Mouse (Mus musculus) liver, embryonic 16.5 days (tissue): Measurements from ENCODE around the gene Ccdc141. TPM values are rescaled to one million over a fixed set of nuclear protein-coding genes. Genes with fewer than 3 reads are reported as not detected.

Experiments
- ATAC-seq: fragments of 200-750 bp; cut with Nextera tagmentation; 2 replicates; pipeline ENCODE4 v1.8.0; 2017; ENCODE audit warnings: low read depth, mild to moderate bottlenecking, moderate number of reproducible peaks, moderate library complexity
- H3K27ac ChIP-seq: fragments of 300-500 bp; sonication (generic); 2 replicates; pipeline ENCODE4 v1.5.1; 2014; ENCODE audit warnings: mild to moderate bottlenecking, low read length
- H3K27me3 ChIP-seq: fragments of 300-500 bp; sonication (generic); 2 replicates; pipeline ENCODE4 v1.6.1; 2014; ENCODE audit warnings: low read depth, low read length, mixed read lengths; ENCODE audit not compliant: control insufficient read depth, insufficient read depth
- H3K36me3 ChIP-seq: fragments of 300-500 bp; sonication (generic); 2 replicates; pipeline ENCODE4 v1.6.1; 2014; ENCODE audit warnings: mild to moderate bottlenecking; ENCODE audit not compliant: control insufficient read depth, insufficient read depth
- H3K4me1 ChIP-seq: fragments of 300-500 bp; sonication (generic); 2 replicates; pipeline ENCODE4 v1.6.1; 2014; ENCODE audit warnings: low read depth, low read length, mixed read lengths; ENCODE audit not compliant: control insufficient read depth
- H3K4me2 ChIP-seq: fragments of 300-500 bp; sonication (generic); 2 replicates; pipeline ENCODE4 v1.6.1; 2014; ENCODE audit warnings: low read depth, low read length, mixed read lengths
- H3K4me3 ChIP-seq: fragments of 300-500 bp; sonication (generic); 2 replicates; pipeline ENCODE4 v1.5.1; 2014; ENCODE audit warnings: low read depth, mild to moderate bottlenecking, low read length
- H3K9ac ChIP-seq: fragments of 300-500 bp; sonication (generic); 2 replicates; pipeline ENCODE4 v1.6.1; 2014; ENCODE audit warnings: low read depth, low read length
- H3K9me3 ChIP-seq: fragments of 300-500 bp; sonication (generic); replicated peaks from 2 replicates; pipeline ENCODE4 v1.6.1; 2016; ENCODE audit warnings: low read length; ENCODE audit not compliant: control insufficient read depth
- WGBS: fragments of 180-500 bp; shearing (Covaris S2); extraction: QIAGEN DNeasy Blood & Tissue Kit; methylation state at CpG from one replicate; pipeline ENCODE4 v1.1.7; 2014; ENCODE audit not compliant: insufficient replicate concordance; 5-methylcytosine and 5-hydroxymethylcytosine counted together
- polyA plus RNA-seq: library from polyadenylated mRNA; unstranded; fragments of >200 nt; fragmentation: Nextera tagmentation; extraction: Ambion mirVana; gene quantifications from 2 replicates; pipeline ENCODE4 v1.2.1, GENCODE M21; 2015

The Ccdc141 gene
- polyA plus RNA-seq, 1 experiment from 2014 or later: 1.9 TPM

DNA sequence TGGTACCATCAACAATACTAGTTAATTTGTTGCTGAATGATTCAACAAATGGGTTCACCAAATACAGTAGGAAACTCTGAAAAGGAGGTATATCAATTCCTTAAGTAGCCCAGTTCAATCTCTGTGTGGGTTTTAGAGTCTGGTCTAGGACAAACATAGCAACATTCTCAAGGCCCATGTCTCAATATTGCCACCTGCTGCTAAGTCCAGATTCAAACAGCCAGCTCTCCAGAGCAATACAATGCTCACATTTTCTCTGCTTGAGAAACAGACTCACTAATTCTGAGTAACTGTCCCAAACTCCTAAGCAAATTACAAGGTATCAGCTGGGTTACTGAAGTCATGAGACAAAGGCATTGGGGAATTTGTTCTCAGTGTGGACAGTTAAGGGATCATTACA, 85.8 kb downstream of the Ccdc141 start:
- Histone ChIP-seq H3K9me3 (no peaks in the 10 kb centered on the region), H3K36me3 (no peaks in the 10 kb centered on the region), H3K27ac (no peak overlapping the region), H3K9ac (no peak overlapping the region), H3K4me1 (no peaks in the 10 kb centered on the region), H3K4me3 (no peak overlapping the region), H3K4me2 (no peak overlapping the region), H3K27me3 (no peaks in the 10 kb centered on the region)
- ATAC-seq: no peak

DNA sequence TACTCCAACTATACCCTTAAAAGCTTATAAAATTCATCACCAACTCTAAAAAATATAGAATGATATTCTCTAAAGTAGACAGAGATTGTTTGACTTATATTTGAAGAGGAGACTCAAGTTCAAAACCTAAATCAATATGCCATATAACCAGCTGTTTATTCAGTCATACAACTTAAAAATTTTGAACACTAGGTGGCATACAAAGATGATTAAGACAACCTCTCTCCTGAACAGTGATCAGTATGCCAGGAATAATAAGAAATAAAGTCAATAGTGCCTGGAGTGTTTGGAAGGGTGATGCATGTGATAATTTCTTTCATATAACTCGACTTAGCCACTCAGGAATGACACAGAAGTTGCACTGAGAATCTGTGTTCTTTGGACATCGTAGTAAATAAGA, 89.3 kb downstream of the Ccdc141 start:
- H3K4me1 ChIP-seq: no peaks in the 10 kb centered on the region
- H3K4me2 ChIP-seq: no peak overlapping the region
- 48% methylated on average over 2 of the region's 2 CpGs for WGBS
- H3K27ac ChIP-seq: no peak overlapping the region
- H3K9ac ChIP-seq: no peak overlapping the region
- H3K27me3 ChIP-seq: no peaks in the 10 kb centered on the region
- H3K9me3 ChIP-seq: no peaks in the 10 kb centered on the region
- ATAC-seq: no peak
- H3K4me3 ChIP-seq: no peak overlapping the region
- H3K36me3 ChIP-seq: no peaks in the 10 kb centered on the region

DNA sequence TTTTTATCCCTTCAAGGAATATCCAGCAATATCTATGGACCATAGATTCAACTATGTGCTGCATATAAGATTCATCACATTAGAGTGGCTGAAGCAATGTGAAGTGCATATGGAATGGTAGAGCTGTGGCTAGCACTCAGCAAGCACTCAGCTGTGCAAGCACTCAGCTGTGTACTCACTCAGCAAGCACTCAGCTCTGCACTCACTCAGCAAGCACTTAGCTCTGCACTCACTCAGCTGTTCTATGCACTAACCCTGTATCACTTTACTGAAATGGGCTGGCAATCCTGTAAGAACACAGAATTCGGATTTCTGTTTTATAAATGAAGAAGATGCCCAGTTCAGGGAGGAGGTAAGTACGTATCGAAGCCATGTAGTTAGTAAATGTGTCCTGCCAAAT, 89.8 kb downstream of the Ccdc141 start:
- ATAC-seq: no peak
- no peaks in the 10 kb centered on the region for H3K9me3 ChIP-seq
- H3K27me3 ChIP-seq: no peaks in the 10 kb centered on the region
- no peak overlapping the region for H3K4me2 ChIP-seq
- H3K27ac ChIP-seq: no peak overlapping the region
- 75% methylated on average over 3 of the region's 3 CpGs for WGBS
- no peaks in the 10 kb centered on the region for H3K4me1 ChIP-seq
- H3K4me3 ChIP-seq: no peak overlapping the region
- no peaks in the 10 kb centered on the region for H3K36me3 ChIP-seq
- H3K9ac ChIP-seq: no peak overlapping the region

DNA sequence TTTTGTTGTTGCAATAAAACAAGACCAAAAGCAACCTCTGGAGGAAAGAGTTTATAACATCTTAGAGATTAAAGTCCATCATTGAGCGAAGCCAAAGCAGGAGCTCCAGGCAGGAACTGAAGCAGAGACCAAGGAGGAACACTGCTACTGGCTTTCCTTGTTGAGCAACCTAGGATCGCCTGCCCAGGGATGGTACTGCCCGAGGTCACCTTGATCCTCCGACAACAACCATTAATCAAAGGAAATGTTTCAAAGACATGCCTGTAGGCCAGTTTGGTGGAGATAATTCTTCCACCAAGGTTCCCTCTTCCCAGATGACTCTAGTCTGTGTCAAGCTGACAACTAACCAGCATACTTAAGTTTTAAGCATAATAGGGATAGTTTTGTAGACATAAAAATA, 91.7 kb downstream of the Ccdc141 start:
- Histone ChIP-seq H3K9me3 (no peaks in the 10 kb centered on the region), H3K27me3 (no peaks in the 10 kb centered on the region), H3K36me3 (no peaks in the 10 kb centered on the region), H3K27ac (no peak overlapping the region), H3K4me2 (no peak overlapping the region), H3K9ac (no peak overlapping the region), H3K4me3 (no peak overlapping the region), H3K4me1 (no peaks in the 10 kb centered on the region)
- 59% methylated on average over 4 of the region's 4 CpGs for WGBS
- ATAC-seq: no peak

DNA sequence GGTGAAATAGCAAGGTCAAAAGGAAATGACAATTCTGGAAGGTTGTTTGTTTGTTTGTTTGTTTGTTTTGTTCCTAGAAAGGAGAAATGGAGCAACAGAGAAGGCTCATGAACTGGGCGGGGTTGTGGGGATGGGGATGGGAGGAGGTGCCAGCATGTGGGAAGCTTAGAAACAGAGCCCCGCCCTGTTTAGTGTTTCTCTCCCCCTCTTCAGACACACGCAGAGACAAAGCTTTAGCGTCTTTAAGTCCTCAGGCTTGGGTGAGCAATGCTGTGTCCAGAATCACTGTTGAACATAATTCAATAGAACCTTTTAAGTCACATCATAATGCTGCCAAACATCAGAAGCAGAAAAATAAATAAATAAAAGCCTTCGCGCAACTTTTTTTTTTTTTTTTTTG, 96.1 kb downstream of the Ccdc141 start:
- H3K9me3 ChIP-seq: no peaks in the 10 kb centered on the region
- no peak for ATAC-seq
- WGBS: 53% methylated on average over 6 of the region's 6 CpGs
- H3K4me3 ChIP-seq: no peak overlapping the region
- no peaks in the 10 kb centered on the region for H3K4me1 ChIP-seq
- H3K9ac ChIP-seq: no peak overlapping the region
- H3K36me3 ChIP-seq: no peaks in the 10 kb centered on the region
- H3K27me3 ChIP-seq: no peaks in the 10 kb centered on the region
- H3K27ac ChIP-seq: no peak overlapping the region
- no peak overlapping the region for H3K4me2 ChIP-seq

DNA sequence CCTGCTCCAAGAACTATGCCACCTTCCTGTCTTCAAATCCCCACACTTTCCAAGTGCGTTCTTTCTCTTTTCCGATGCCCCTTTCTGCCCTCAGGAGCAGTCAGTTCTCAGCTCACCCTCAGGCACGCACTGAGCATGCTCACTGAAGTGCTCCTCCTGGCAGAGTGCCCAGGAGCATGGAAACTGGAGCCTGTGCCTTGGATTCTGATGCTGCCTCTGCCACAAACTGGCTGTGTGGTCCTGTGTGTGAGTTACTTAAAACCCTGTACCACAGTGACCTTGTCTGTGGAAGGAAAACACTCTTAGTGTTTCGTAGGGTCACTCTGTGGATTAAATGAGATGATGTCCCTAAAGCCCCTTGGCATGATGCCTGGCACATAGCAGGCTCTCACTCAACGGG, 96.5 kb downstream of the Ccdc141 start:
- H3K4me1 ChIP-seq: no peaks in the 10 kb centered on the region
- H3K27me3 ChIP-seq: no peaks in the 10 kb centered on the region
- H3K27ac ChIP-seq: no peak overlapping the region
- H3K9ac ChIP-seq: no peak overlapping the region
- no peak overlapping the region for H3K4me2 ChIP-seq
- no peaks in the 10 kb centered on the region for H3K36me3 ChIP-seq
- H3K9me3 ChIP-seq: no peaks in the 10 kb centered on the region
- ATAC-seq: no peak
- H3K4me3 ChIP-seq: no peak overlapping the region
- 48% methylated on average over 5 of the region's 5 CpGs for WGBS

DNA sequence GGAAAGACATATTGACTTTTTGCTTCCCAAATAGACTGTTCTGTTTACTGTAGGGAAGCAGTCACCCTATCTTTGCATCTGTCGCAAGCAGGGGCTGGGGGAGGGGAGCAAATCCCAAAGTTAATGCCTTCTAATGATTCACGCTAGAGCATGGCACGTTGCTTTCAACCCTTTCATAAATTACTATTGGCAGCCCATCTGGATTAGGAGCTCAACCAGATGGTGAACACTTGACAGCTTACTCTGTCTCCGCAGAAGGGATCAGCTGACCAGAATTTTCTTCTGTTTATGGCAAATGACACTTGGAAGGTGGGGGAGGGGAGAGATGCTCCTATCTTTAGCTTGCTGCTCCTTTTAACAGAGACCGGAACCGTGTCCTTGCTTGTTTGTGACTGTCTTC, 105.1 kb downstream of the Ccdc141 start:
- ATAC-seq: no peak

DNA sequence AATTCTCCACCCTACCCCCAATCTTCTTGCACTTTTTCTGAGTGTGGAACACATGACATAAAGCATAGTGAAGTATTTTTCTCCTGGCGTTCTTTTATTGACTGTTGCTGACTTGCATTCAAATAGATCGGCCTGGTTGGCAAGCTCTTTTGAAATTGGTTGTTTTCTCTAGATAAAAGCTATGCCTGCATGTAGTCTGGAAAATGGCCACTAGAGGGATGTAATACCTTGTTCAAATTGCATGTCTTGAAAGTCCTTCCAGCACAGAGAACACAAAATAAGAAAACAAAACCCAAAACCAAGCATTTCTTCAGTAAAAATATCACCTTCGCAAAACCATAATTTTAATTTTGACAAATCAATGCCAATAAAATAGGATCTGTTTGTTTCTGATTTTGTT, 108.6 kb downstream of the Ccdc141 start:
- no peak for ATAC-seq
- Histone ChIP-seq H3K4me1 (no peaks in the 10 kb centered on the region), H3K4me3 (no peak overlapping the region), H3K9ac (no peak overlapping the region), H3K4me2 (no peak overlapping the region), H3K27ac (no peak overlapping the region), H3K27me3 (no peaks in the 10 kb centered on the region), H3K9me3 (no peaks in the 10 kb centered on the region), H3K36me3 (no peaks in the 10 kb centered on the region)
- WGBS: 41% methylated on average over 3 of the region's 3 CpGs

More for the DNA sequence above, 105.1 kb downstream of the Ccdc141 start:
- Histone ChIP-seq H3K27me3 (no peaks in the 10 kb centered on the region), H3K4me2 (no peak overlapping the region), H3K4me3 (no peak overlapping the region), H3K9me3 (no peaks in the 10 kb centered on the region), H3K9ac (no peak overlapping the region), H3K27ac (no peak overlapping the region), H3K4me1 (no peaks in the 10 kb centered on the region), H3K36me3 (no peaks in the 10 kb centered on the region)
- WGBS: 52% methylated on average over 6 of the region's 6 CpGs

DNA sequence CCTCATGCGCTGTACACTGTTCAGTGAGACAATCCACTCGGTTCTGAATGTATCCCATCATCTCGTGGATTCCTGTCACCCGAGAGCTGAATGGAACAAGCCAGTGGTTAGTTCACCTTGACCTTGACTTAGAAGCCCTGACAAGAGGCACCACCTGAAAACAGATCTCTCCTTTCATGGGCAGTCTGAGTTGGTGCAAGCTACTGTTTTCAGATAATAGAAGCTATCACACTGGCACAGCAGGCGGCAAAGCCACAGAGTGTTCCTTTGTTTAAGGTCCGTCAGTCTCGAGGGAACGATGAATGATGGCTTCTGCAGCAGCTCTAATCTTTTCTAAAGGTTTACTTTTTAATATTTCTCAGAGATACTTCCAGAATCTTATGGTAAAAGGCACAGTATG, 110.8 kb downstream of the Ccdc141 start:
- 45% methylated on average over 8 of the region's 8 CpGs for WGBS
- Histone ChIP-seq H3K4me1 (no peaks in the 10 kb centered on the region), H3K9ac (no peak overlapping the region), H3K9me3 (no peaks in the 10 kb centered on the region), H3K4me2 (no peak overlapping the region), H3K27me3 (no peaks in the 10 kb centered on the region), H3K27ac (no peak overlapping the region), H3K4me3 (no peak overlapping the region), H3K36me3 (no peaks in the 10 kb centered on the region)
- no peak for ATAC-seq

DNA sequence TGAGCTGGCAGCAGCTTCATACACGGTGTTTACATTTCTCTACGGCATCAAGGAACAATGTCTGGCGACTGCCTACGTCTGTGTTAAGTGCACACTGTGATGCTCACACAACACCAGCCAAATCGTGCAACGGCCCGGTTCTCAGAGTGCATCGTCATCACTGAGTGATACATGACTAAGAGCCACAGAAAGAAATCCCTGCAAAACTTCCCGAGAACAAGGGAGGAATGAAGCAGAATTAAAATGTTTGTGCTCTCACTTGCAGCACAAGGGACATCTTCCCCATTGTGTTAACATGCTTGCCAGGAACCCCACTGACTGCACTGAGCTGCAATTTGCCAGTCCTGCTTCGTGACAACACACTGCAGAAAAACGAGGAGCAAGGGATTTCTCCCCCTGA, 114.1 kb downstream of the Ccdc141 start:
- Histone ChIP-seq H3K9ac (no peak overlapping the region), H3K27ac (no peak overlapping the region), H3K4me2 (no peak overlapping the region), H3K4me3 (no peak overlapping the region), H3K9me3 (no peaks in the 10 kb centered on the region), H3K4me1 (no peaks in the 10 kb centered on the region), H3K27me3 (no peaks in the 10 kb centered on the region), H3K36me3 (no peaks in the 10 kb centered on the region)
- ATAC-seq: no peak
- WGBS: 56% methylated on average over 11 of the region's 11 CpGs
